Mouse (Mus musculus) heart, adult 2 months (tissue): Measurements from ENCODE around the gene Cbll1. TPM values are rescaled to one million over a fixed set of nuclear protein-coding genes. Genes with fewer than 3 reads are reported as not detected.

Experiments used
- DNase-seq, 2 experiments: peaks; one replicate each; pipeline ENCODE4 v3.0.0; 2021
- H3K27ac ChIP-seq: fragments of 200-600 bp; 2 replicates; pipeline ENCODE4 v1.8.1; 2022
- H3K27me3 ChIP-seq: fragments of 200-500 bp; 2 replicates; pipeline ENCODE4 v1.6.1; 2012; ENCODE audit warnings: mild to moderate bottlenecking, low read length, inconsistent platforms, mixed read lengths; ENCODE audit not compliant: control insufficient read depth, insufficient read depth
- H3K36me3 ChIP-seq: fragments of 200-500 bp; 2 replicates; pipeline ENCODE4 v1.6.1; 2012; ENCODE audit warnings: low read length, inconsistent platforms; ENCODE audit not compliant: control insufficient read depth, insufficient read depth
- H3K4me1 ChIP-seq: fragments of 200-500 bp; 2 replicates; pipeline ENCODE4 v1.6.1; 2011; ENCODE audit warnings: low read length; ENCODE audit not compliant: control insufficient read depth, insufficient read depth
- H3K4me3 ChIP-seq: fragments of 200-600 bp; 2 replicates; pipeline ENCODE4 v1.8.1; 2022
- H3K79me2 ChIP-seq: fragments of 200-500 bp; replicated peaks from 2 replicates; pipeline ENCODE4 v1.6.1; 2012; ENCODE audit warnings: mild to moderate bottlenecking, inconsistent platforms, low read length, moderate library complexity, mixed read lengths; ENCODE audit not compliant: control insufficient read depth, insufficient read depth
- H3K9ac ChIP-seq: fragments of 200-500 bp; 2 replicates; pipeline ENCODE4 v1.6.1; 2012; ENCODE audit warnings: low read depth, mild to moderate bottlenecking, control low read depth, inconsistent platforms, low read length, mixed read lengths
- CTCF ChIP-seq: fragments of 200-600 bp; IDR thresholded peaks from 2 replicates; pipeline ENCODE4 v1.8.1; 2022; ENCODE audit warnings: antibody characterized with exemption, mild to moderate bottlenecking, moderate library complexity
- EP300 ChIP-seq: fragments of 200-500 bp; IDR thresholded peaks from 2 replicates; pipeline ENCODE4 v1.6.1; 2011; ENCODE audit warnings: low read depth, low read length, control low read depth; ENCODE audit not compliant: insufficient read depth
- POLR2A ChIP-seq: fragments of 200-500 bp; IDR thresholded peaks from 2 replicates; pipeline ENCODE4 v1.6.1; 2011; ENCODE audit warnings: mild to moderate bottlenecking, low read depth, low read length, control low read depth; ENCODE audit not compliant: insufficient read depth
- WGBS: fragments of 180-500 bp; shearing (Covaris S2); methylation state at CpG from one replicate; pipeline ENCODE4 v1.1.7; 2018; 5-methylcytosine and 5-hydroxymethylcytosine counted together
- intact Hi-C: fragments of 180-260 bp; cut with DNase I; formaldehyde crosslinking; loops from one replicate; pipeline ENCODE4 v1.15.1; 2025
- polyA plus RNA-seq: library from polyadenylated mRNA; depleted of rRNA; stranded (reverse); fragments of >200 nt; gene quantifications from 2 replicates; pipeline ENCODE4 v1.2.3, GENCODE M21; 2012
- total RNA-seq, 2 experiments: library from RNA; stranded (reverse); gene quantifications; 2 replicates each; pipeline ENCODE4 v1.2.3; 2021

Cbll1 gene
- total and polyA plus RNA-seq, 3 experiments, result 4.6 to 11.1 (median 11.1) TPM

DNA sequence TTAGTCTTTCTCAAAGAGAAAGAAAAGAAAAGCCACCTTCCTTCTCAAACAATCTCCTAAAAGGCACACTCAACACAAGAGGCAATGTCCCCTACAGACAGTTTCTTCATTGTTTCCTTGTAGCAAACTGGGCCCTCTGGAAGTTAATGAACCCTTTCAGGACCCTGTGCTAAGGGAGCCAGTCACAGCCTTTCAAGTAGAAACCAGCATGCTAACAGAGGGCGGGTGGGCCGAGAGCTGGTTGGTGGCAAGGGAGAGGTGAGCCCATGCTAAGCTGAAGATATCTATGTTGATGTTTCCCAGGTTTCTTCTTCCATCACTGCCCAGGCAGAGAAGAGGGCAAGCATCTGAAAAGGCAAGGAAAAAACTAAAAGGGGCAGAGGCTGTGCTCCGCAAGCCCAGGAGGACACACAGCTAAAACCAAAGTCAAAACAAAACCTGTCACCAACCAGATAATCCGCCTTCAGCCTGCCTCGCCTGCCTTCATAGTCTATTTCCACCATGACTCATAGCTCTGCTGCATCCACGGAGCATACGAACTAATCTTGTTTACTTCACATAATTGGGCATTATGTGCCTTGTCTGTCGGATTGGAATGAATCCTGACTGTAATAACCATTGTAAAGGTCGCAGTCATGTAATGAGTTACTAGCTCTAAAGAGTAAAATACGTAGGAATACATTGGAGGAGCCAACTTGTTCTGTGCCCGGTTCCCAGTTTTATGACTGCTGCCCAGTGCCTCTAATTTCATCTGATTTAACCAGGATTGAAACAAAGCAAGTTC lies 34.8 kb upstream of the Cbll1 start:
- H3K79me2 ChIP-seq, result no peaks in the 10 kb centered on the region
- H3K4me3 ChIP-seq, result no peak overlapping the region
- no peaks in the 10 kb centered on the region for H3K36me3 ChIP-seq
- TF ChIP-seq POLR2A (no peak), CTCF (no peak), EP300 (no peak)
- WGBS, result 69% methylated on average over 11 of the region's 11 CpGs
- no peak overlapping the region for H3K9ac ChIP-seq
- H3K4me1 ChIP-seq, result no peaks in the 10 kb centered on the region; the same call in 1 of the 2 replicates
- intact Hi-C loops, result no loop called here
- no peak for DNase-seq
- no peak overlapping the region for H3K27ac ChIP-seq
- H3K27me3 ChIP-seq, result no peaks in the 10 kb centered on the region

GRCm38 (mm10) chr12:31533218-31533908 lies 33.9 kb upstream of the Cbll1 start:
- no peaks in the 10 kb centered on the region for H3K36me3 ChIP-seq
- no peak overlapping the region for H3K9ac ChIP-seq
- no peak for DNase-seq
- intact Hi-C loops, result no loop called here
- no peak overlapping the region for H3K27ac ChIP-seq
- TF ChIP-seq EP300, result no peak
- no peak for TF ChIP-seq POLR2A
- TF ChIP-seq CTCF, result no peak
- H3K79me2 ChIP-seq, result no peaks in the 10 kb centered on the region
- H3K4me1 ChIP-seq, result no peaks in the 10 kb centered on the region; the same call in 1 of the 2 replicates
- 64% methylated on average over 10 of the region's 10 CpGs for WGBS
- H3K27me3 ChIP-seq, result no peaks in the 10 kb centered on the region
- no peak overlapping the region for H3K4me3 ChIP-seq

DNA sequence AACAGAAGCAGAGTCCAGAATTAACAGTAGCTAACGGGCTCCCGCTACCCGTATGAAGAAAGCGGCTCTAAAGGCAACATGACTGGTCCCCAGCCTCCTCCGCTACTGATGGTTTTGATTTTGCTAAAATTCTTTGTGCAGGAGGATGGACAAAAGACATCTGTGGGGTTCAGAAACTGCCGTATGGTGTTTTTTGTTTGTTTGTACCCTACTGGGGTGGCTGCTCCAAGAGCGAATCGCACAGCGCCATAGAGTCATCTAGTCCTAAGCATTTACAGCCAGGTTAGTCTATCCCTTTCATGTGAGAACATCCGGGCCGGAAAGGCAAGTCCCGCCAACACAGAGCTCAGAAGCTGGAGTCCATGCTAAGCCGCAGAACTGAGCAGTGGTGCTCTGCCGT lies 32.6 kb upstream of the Cbll1 start:
- no peak overlapping the region for H3K27ac ChIP-seq
- H3K79me2 ChIP-seq, result no peaks in the 10 kb centered on the region
- no peaks in the 10 kb centered on the region for H3K27me3 ChIP-seq
- no peaks in the 10 kb centered on the region for H3K36me3 ChIP-seq
- 84% methylated on average over 14 of the region's 14 CpGs for WGBS
- DNase-seq, result no peak
- no peak overlapping the region for H3K9ac ChIP-seq
- no peaks in the 10 kb centered on the region for H3K4me1 ChIP-seq
- intact Hi-C loops, result no loop called here
- H3K4me3 ChIP-seq, result no peak overlapping the region
- TF ChIP-seq CTCF (no peak), EP300 (no peak), POLR2A (no peak)

DNA sequence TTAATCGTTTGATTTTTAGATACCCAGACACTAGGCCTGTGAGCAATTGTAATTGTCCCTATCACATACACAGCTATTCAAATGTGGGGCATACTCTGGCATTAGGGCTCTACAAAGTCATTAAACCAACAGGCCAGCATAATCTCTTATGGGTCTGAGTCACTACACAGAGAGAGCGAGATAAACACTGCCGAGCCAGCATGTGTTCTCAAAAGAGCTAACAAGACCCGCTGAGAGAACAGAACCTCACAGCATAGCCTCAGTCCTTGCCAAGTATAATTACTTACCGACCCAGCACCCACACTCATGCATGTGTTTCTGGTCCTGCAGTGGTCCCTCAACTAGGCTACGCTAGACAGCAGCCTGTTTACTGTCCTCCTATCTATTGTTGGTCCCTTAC lies 28.0 kb upstream of the Cbll1 start:
- no peak overlapping the region for H3K27ac ChIP-seq
- no peak overlapping the region for H3K4me3 ChIP-seq
- no peaks in the 10 kb centered on the region for H3K4me1 ChIP-seq
- DNase-seq, result no peak
- intact Hi-C loops, result no loop called here
- no peak overlapping the region for H3K9ac ChIP-seq
- WGBS, result 46% methylated on average over 6 of the region's 6 CpGs
- no peaks in the 10 kb centered on the region for H3K79me2 ChIP-seq
- no peaks in the 10 kb centered on the region for H3K36me3 ChIP-seq
- no peak for TF ChIP-seq CTCF
- TF ChIP-seq POLR2A, result no peak
- TF ChIP-seq EP300, result no peak
- no peaks in the 10 kb centered on the region for H3K27me3 ChIP-seq

GRCm38 (mm10) chr12:31521371-31521770 lies 22.0 kb upstream of the Cbll1 start:
- 65% methylated on average over 3 of the region's 3 CpGs for WGBS
- Histone ChIP-seq H3K27me3 (no peaks in the 10 kb centered on the region), H3K79me2 (no peaks in the 10 kb centered on the region), H3K9ac (no peak overlapping the region), H3K27ac (no peak overlapping the region), H3K4me3 (no peak overlapping the region), H3K36me3 (no peaks in the 10 kb centered on the region), H3K4me1 (no peaks in the 10 kb centered on the region)
- intact Hi-C loops, result no loop called here
- DNase-seq, result no peak
- no peak for TF ChIP-seq EP300
- no peak for TF ChIP-seq CTCF
- TF ChIP-seq POLR2A, result no peak

GRCm38 (mm10) chr12:31520119-31520518 lies 20.7 kb upstream of the Cbll1 start:
- Histone ChIP-seq H3K4me1 (no peaks in the 10 kb centered on the region), H3K27me3 (no peaks in the 10 kb centered on the region), H3K79me2 (no peaks in the 10 kb centered on the region), H3K36me3 (no peaks in the 10 kb centered on the region), H3K9ac (no peak overlapping the region), H3K4me3 (no peak overlapping the region), H3K27ac (no peak overlapping the region)
- no peak for TF ChIP-seq CTCF
- TF ChIP-seq POLR2A, result no peak
- no peak for TF ChIP-seq EP300
- 31% methylated on average over 6 of the region's 6 CpGs for WGBS
- no peak for DNase-seq
- intact Hi-C loops, result no loop called here
